Mouse (Mus musculus): Measurements from ENCODE around the gene Vps37d. TPM values are rescaled to one million over a fixed set of nuclear protein-coding genes. Genes with fewer than 3 reads are reported as not detected.

Vps37d gene
- polyA plus RNA-seq, 1 experiment from 2014 or later = 7.7 TPM

- ATAC-seq (ENCODE audit: low read depth) (no peak), DNase-seq (ENCODE audit: low spot score) (no peak)
- H3K9ac ChIP-seq (ENCODE audit: low read depth, low read length) = no peak overlapping the region
- H3K4me1 ChIP-seq (ENCODE audit: control insufficient read depth, insufficient read depth, low read length) = peaks cover 3% of the 10 kb centered on the region; the same call in 1 of the 2 replicates
- H3K4me2 ChIP-seq (ENCODE audit: low read depth, low read length) = no peak overlapping the region
- no peak overlapping the region for H3K27ac ChIP-seq (replicated peaks; ENCODE audit: low read depth, low read length)
- peaks cover 45% of the 10 kb centered on the region for H3K27me3 ChIP-seq (replicated peaks; ENCODE audit: control insufficient read depth, insufficient read depth, low read length)
- 91% methylated on average over 3 of the region's 3 CpGs for WGBS
- no peaks in the 10 kb centered on the region for H3K9me3 ChIP-seq (ENCODE audit: control insufficient read depth, low read length)
- no peak overlapping the region for H3K4me3 ChIP-seq (ENCODE audit: low read depth, low read length)
- no peaks in the 10 kb centered on the region for H3K36me3 ChIP-seq (ENCODE audit: control insufficient read depth, insufficient read depth, low read length)
Measured at GRCm38 (mm10) chr5:135109426-135109825, 31.4 kb upstream of the Vps37d start.

GRCm38 (mm10) chr5:135109017-135109416 lies 31.0 kb upstream of the Vps37d start:
- peaks cover 45% of the 10 kb centered on the region for H3K27me3 ChIP-seq (replicated peaks; ENCODE audit: control insufficient read depth, insufficient read depth, low read length)
- H3K4me3 ChIP-seq (ENCODE audit: low read depth, low read length) = no peak overlapping the region
- DNase-seq (ENCODE audit: low spot score) = no peak
- ATAC-seq (ENCODE audit: low read depth) = no peak
- no peaks in the 10 kb centered on the region for H3K36me3 ChIP-seq (ENCODE audit: control insufficient read depth, insufficient read depth, low read length)
- no peak overlapping the region for H3K9ac ChIP-seq (ENCODE audit: low read depth, low read length)
- H3K27ac ChIP-seq (replicated peaks; ENCODE audit: low read depth, low read length) = no peak overlapping the region
- no peak overlapping the region for H3K4me2 ChIP-seq (ENCODE audit: low read depth, low read length)
- 50% methylated on average over 6 of the region's 6 CpGs for WGBS
- peaks cover 3% of the 10 kb centered on the region; the same call in 1 of the 2 replicates for H3K4me1 ChIP-seq (ENCODE audit: control insufficient read depth, insufficient read depth, low read length)
- H3K9me3 ChIP-seq (ENCODE audit: control insufficient read depth, low read length) = no peaks in the 10 kb centered on the region

GRCm38 (mm10) chr5:135107521-135108501 lies 29.7 kb upstream of the Vps37d start:
- peak; percentile 70 for DNase-seq (ENCODE audit: low spot score)
- Histone ChIP-seq H3K4me1 (ENCODE audit: control insufficient read depth, insufficient read depth, low read length) (peaks cover 3% of the 10 kb centered on the region; the same call in 1 of the 2 replicates), H3K9me3 (ENCODE audit: control insufficient read depth, low read length) (no peaks in the 10 kb centered on the region), H3K27me3 (replicated peaks; ENCODE audit: control insufficient read depth, insufficient read depth, low read length) (peaks cover 45% of the 10 kb centered on the region), H3K9ac (ENCODE audit: low read depth, low read length) (peak overlapping the region; percentile 62; the same call in 1 of the 2 replicates), H3K36me3 (ENCODE audit: control insufficient read depth, insufficient read depth, low read length) (no peaks in the 10 kb centered on the region), H3K27ac (replicated peaks; ENCODE audit: low read depth, low read length) (no peak overlapping the region), H3K4me3 (ENCODE audit: low read depth, low read length) (peak overlapping the region; percentile 51), H3K4me2 (ENCODE audit: low read depth, low read length) (peak overlapping the region; percentile 94)
- peak; percentile 50 for ATAC-seq (ENCODE audit: low read depth)
- WGBS = 8% methylated on average over 38 of the region's 40 CpGs

- H3K36me3 ChIP-seq (ENCODE audit: control insufficient read depth, insufficient read depth, low read length) = no peaks in the 10 kb centered on the region
- H3K9ac ChIP-seq (ENCODE audit: low read depth, low read length) = peak overlapping the region; percentile 62
- DNase-seq (ENCODE audit: low spot score) = peak; percentile 97
- H3K4me1 ChIP-seq (ENCODE audit: control insufficient read depth, insufficient read depth, low read length) = peaks cover 3% of the 10 kb centered on the region; the same call in 1 of the 2 replicates
- H3K9me3 ChIP-seq (ENCODE audit: control insufficient read depth, low read length) = no peaks in the 10 kb centered on the region
- WGBS = under 1% methylated on average over 34 of the region's 48 CpGs
- no peak overlapping the region for H3K27ac ChIP-seq (replicated peaks; ENCODE audit: low read depth, low read length)
- H3K4me3 ChIP-seq (ENCODE audit: low read depth, low read length) = peak overlapping the region; percentile 51
- peaks cover 45% of the 10 kb centered on the region for H3K27me3 ChIP-seq (replicated peaks; ENCODE audit: control insufficient read depth, insufficient read depth, low read length)
- peak overlapping the region; percentile 94 for H3K4me2 ChIP-seq (ENCODE audit: low read depth, low read length)
- peak; percentile 91 for ATAC-seq (ENCODE audit: low read depth)
Measured at GRCm38 (mm10) chr5:135106758-135107256, 28.7 kb upstream of the Vps37d start.

GRCm38 (mm10) chr5:135103999-135104660 lies 26.1 kb upstream of the Vps37d start:
- Histone ChIP-seq H3K4me1 (ENCODE audit: control insufficient read depth, insufficient read depth, low read length) (peaks cover 3% of the 10 kb centered on the region; the same call in 1 of the 2 replicates), H3K36me3 (ENCODE audit: control insufficient read depth, insufficient read depth, low read length) (no peaks in the 10 kb centered on the region), H3K9ac (ENCODE audit: low read depth, low read length) (no peak overlapping the region), H3K27me3 (replicated peaks; ENCODE audit: control insufficient read depth, insufficient read depth, low read length) (peaks cover 40% of the 10 kb centered on the region), H3K4me3 (ENCODE audit: low read depth, low read length) (no peak overlapping the region), H3K27ac (replicated peaks; ENCODE audit: low read depth, low read length) (no peak overlapping the region), H3K4me2 (ENCODE audit: low read depth, low read length) (no peak overlapping the region), H3K9me3 (ENCODE audit: control insufficient read depth, low read length) (no peaks in the 10 kb centered on the region)
- no peak for ATAC-seq (ENCODE audit: low read depth)
- DNase-seq (ENCODE audit: low spot score) = no peak
- 68% methylated on average over 11 of the region's 11 CpGs for WGBS

GRCm38 (mm10) chr5:135100981-135101380 lies 22.9 kb upstream of the Vps37d start:
- 53% methylated on average over 1 of the region's 1 CpGs for WGBS

GRCm38 (mm10) chr5:135089653-135090052 lies 11.6 kb upstream of the Vps37d start, which contains the start of gene Mlxipl:
TSS of gene Mlxipl (plus strand) at chr5:135089890.
- Histone ChIP-seq H3K4me3 (ENCODE audit: low read depth, low read length) (peak within 1 kb of the TSS; percentile 26), H3K4me2 (ENCODE audit: low read depth, low read length) (peak within 1 kb of the TSS; percentile 47), H3K9ac (ENCODE audit: low read depth, low read length) (peak within 1 kb of the TSS; percentile 41), H3K36me3 (ENCODE audit: control insufficient read depth, insufficient read depth, low read length) (no peaks in the 10 kb centered on the region), H3K27me3 (replicated peaks; ENCODE audit: control insufficient read depth, insufficient read depth, low read length) (peaks cover 24% of the 10 kb centered on the region), H3K4me1 (ENCODE audit: control insufficient read depth, insufficient read depth, low read length) (no peaks in the 10 kb centered on the region), H3K9me3 (ENCODE audit: control insufficient read depth, low read length) (no peaks in the 10 kb centered on the region), H3K27ac (replicated peaks; ENCODE audit: low read depth, low read length) (no peak within 1 kb of the TSS)
- DNase-seq (ENCODE audit: low spot score) (no peak), ATAC-seq (ENCODE audit: low read depth) (no peak)
- WGBS = 3% methylated on average over 23 of the region's 39 CpGs

More at GRCm38 (mm10) chr5:135100981-135101380, 22.9 kb upstream of the Vps37d start:
- no peak overlapping the region for H3K27ac ChIP-seq (replicated peaks; ENCODE audit: low read depth, low read length)
- H3K4me3 ChIP-seq (ENCODE audit: low read depth, low read length) = no peak overlapping the region
- no peaks in the 10 kb centered on the region for H3K9me3 ChIP-seq (ENCODE audit: control insufficient read depth, low read length)
- no peak overlapping the region for H3K9ac ChIP-seq (ENCODE audit: low read depth, low read length)
- H3K4me2 ChIP-seq (ENCODE audit: low read depth, low read length) = no peak overlapping the region
- no peak for ATAC-seq (ENCODE audit: low read depth)
- peaks cover 9% of the 10 kb centered on the region for H3K27me3 ChIP-seq (replicated peaks; ENCODE audit: control insufficient read depth, insufficient read depth, low read length)
- no peaks in the 10 kb centered on the region for H3K36me3 ChIP-seq (ENCODE audit: control insufficient read depth, insufficient read depth, low read length)
- no peaks in the 10 kb centered on the region for H3K4me1 ChIP-seq (ENCODE audit: control insufficient read depth, insufficient read depth, low read length)
- DNase-seq (ENCODE audit: low spot score) = no peak

- H3K4me2 ChIP-seq (ENCODE audit: low read depth, low read length) = no peak overlapping the region
- DNase-seq (ENCODE audit: low spot score) = no peak
- H3K27ac ChIP-seq (replicated peaks; ENCODE audit: low read depth, low read length) = no peak overlapping the region
- H3K9ac ChIP-seq (ENCODE audit: low read depth, low read length) = no peak overlapping the region
- H3K9me3 ChIP-seq (ENCODE audit: control insufficient read depth, low read length) = no peaks in the 10 kb centered on the region
- H3K4me1 ChIP-seq (ENCODE audit: control insufficient read depth, insufficient read depth, low read length) = no peaks in the 10 kb centered on the region
- 21% methylated on average over 4 of the region's 4 CpGs for WGBS
- H3K4me3 ChIP-seq (ENCODE audit: low read depth, low read length) = no peak overlapping the region
- peaks cover 24% of the 10 kb centered on the region for H3K27me3 ChIP-seq (replicated peaks; ENCODE audit: control insufficient read depth, insufficient read depth, low read length)
- no peak for ATAC-seq (ENCODE audit: low read depth)
- H3K36me3 ChIP-seq (ENCODE audit: control insufficient read depth, insufficient read depth, low read length) = no peaks in the 10 kb centered on the region
Measured at GRCm38 (mm10) chr5:135086871-135087270, 8.8 kb upstream of the Vps37d start.
